Mouse (Mus musculus) erythroid progenitor cell, adult 5-6 weeks (primary cell): ENCODE results near the gene Espn. TPM values are rescaled to one million over a fixed set of nuclear protein-coding genes. Genes with fewer than 3 reads are reported as not detected.

Experiments
- ATAC-seq: replicated peaks from 2 replicates; pipeline ENCODE4 v1.8.0; 2016; ENCODE audit warnings: moderate number of reproducible peaks, mild to moderate bottlenecking, moderate TSS enrichment, inconsistent platforms; ENCODE audit not compliant: poor library complexity, low FRiP score, severe bottlenecking
- total RNA-seq, 2 experiments: library from RNA; stranded (forward) in 1 of 2; stranded (reverse) in 1 of 2; fragments of 150-400 nt in 1 of 2; fragments of 186-747, 209-891 nt in 1 of 2; gene quantifications; 2 replicates each; pipeline versions ENCODE4 v1.2.3 to v1.2.4; 2015 to 2017; ENCODE audit warnings: low replicate concordance in 2 of 2

The Espn gene
- total RNA-seq, 2 experiments from 2014 or later, result not detected

GRCm38 (mm10) chr4:152157779-152158584 is 5.8 kb upstream of the Espn start:
- no peak for ATAC-seq

- no peak for ATAC-seq
These were observed 2.8 kb upstream of the Espn start for GRCm38 (mm10) chr4:152155019-152155418.

DNA sequence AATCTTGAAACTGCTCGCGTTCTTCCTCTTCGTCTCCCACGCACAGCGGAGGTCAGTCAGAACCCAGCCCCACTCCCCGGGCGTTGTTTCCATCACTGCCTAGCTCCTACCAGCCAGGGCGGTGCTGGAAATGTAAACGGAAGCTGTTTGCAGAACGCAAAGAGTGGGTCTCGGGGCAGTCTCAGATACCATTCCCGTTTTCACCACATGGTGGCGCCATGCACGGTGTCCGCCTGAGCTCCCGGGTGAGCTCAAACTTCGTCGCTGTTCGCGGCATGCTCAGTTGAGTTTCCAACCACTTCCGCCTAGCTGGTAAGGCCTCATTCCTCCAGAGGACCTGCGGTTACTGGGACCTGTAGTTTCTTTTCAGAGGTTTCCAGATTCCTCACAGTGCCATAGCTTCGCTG is 1.6 kb upstream of the Espn start:
- ATAC-seq, result peak; percentile 54

GRCm38 (mm10) chr4:152151451-152151965 is 663 bp downstream of the Espn start:
- ATAC-seq, result no peak

GRCm38 (mm10) chr4:152150546-152150945 is 1.6 kb downstream of the Espn start:
- ATAC-seq, result no peak

GRCm38 (mm10) chr4:152146033-152146827 is 5.9 kb downstream of the Espn start:
- no peak for ATAC-seq

GRCm38 (mm10) chr4:152145473-152145872 is 6.7 kb downstream of the Espn start:
- no peak for ATAC-seq

- no peak for ATAC-seq
These were observed 8.5 kb downstream of the Espn start for GRCm38 (mm10) chr4:152143632-152144031.

DNA sequence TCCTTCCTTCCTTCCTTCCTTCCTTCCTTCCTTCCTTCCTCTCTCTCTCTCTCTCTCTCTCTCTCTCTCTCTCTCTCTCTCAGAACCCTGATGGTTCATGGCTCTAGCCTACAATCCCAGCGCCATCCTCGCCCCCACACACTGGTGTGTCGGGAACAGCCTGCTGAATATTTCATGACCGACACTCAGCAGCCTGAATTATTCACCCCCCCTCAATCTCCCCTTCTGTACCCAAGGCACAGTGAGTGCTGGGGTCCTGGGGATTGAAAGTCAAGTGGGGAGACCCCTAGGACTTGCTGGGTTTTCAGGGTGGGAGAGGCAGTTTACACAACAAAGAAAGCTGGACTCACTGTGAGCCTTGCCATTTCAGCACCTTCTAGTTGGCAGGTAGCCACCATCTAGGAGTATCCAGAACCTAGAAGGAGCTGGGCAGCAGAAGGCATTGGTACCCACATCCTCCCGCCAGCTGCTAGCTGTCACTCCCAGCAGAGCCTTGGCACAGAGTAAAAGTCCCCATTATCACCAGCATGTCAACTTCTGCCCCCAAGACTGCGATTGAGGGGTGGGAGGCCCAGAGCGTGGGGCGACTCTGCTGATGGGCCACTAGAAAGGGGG is 10.5 kb downstream of the Espn start:
- no peak for ATAC-seq

GRCm38 (mm10) chr4:152140441-152140840 is 11.7 kb downstream of the Espn start:
- ATAC-seq, result peak; percentile 52

- peak; percentile 85 for ATAC-seq
These were observed 13.5 kb downstream of the Espn start for GRCm38 (mm10) chr4:152138497-152139260.

- no peak for ATAC-seq
These were observed 15.3 kb downstream of the Espn start for GRCm38 (mm10) chr4:152136876-152137250.

- no peak for ATAC-seq
These were observed 15.9 kb downstream of the Espn start for GRCm38 (mm10) chr4:152136112-152136875.

- ATAC-seq, result no peak
These were observed 16.8 kb downstream of the Espn start for GRCm38 (mm10) chr4:152135363-152135762.

GRCm38 (mm10) chr4:152134507-152134906 is 17.7 kb downstream of the Espn start:
- no peak; the same call in 1 of the 2 replicates for ATAC-seq

GRCm38 (mm10) chr4:152133213-152133612 is 19.0 kb downstream of the Espn start:
- ATAC-seq, result no peak

DNA sequence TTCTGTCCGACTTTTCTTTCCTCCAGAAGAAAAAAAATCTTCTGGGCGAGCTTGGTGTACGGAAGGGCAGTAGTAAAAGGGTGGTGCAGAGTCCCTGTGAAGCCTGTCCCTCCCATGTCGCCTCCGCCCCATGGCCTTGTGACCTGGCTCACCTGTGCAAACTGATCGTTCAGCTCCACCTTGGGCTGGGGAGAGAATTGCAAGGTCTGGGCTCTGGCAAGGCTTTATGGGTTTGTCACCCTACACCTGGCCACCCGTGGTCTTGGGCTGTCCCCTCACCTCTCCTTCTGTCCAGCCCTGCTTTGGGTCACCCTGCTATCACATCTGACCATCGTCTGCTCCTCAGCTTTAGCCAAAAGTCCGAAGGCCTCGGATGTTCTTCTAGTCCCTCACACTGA is 19.4 kb downstream of the Espn start:
- ATAC-seq, result no peak

DNA sequence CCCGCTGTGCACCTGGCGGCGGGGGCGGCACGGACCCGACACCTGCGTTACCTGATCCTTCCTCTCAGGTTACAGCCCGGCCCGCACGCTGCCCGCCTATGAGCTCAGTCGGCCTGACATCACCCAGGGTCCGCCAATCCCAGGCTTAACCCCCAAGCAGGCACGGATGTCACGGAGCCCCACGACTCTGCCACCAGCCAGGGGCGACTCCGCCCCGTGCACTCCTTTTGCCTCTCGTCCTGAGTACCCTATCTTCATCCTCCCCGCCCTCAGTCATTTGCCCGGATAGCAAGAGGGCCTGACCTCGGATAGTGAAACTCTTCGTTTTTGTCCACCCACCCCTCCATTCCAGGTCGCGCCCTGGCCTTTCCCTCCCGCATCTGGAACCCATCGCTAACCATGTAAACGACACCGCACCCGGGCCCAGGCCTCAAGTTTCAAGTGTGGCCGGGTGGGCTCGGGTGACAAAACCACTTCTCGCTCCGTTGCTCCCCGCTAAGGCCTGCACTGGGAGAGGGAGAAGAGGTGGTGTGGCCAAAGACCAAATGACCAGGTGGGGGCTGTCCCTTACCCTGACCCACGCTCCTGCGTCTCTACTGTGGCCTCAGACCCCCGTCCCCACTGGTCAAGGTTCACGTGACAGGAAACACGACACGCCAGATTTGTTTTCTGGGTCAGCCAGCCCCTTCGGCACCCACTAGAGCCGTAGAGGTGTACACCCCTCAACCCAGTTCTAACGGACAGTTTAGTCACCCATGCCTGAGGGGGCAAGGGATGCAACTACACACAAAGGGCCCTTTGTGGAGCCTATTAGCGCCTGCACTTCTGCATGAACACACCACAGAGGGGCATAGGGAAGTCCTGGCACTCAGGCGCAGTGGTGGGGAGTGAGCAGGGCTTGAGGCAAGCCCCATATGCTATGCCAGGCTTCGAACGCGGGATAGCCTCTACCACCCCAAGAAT is 20.1 kb downstream of the Espn start:
- no peak for ATAC-seq
